Mouse (Mus musculus) megakaryocyte, embryonic 14.5 days (primary cell): ENCODE results near the gene Cdh24. TPM values are rescaled to one million over a fixed set of nuclear protein-coding genes. Genes with fewer than 3 reads are reported as not detected.
"Not testable (repeated sequence)": the region's sequence is repeated elsewhere in the genome, so short reads cannot be mapped to it uniquely, and the experiment has no call there.

ENCODE experiments used
- H3K27me3 ChIP-seq: replicated peaks from 2 replicates; pipeline ENCODE3; 2012; ENCODE audit warnings: inconsistent platforms
- H3K36me3 ChIP-seq: replicated peaks from 2 replicates; pipeline ENCODE3; 2012; ENCODE audit warnings: low read length, inconsistent platforms, mixed read lengths
- H3K4me1 ChIP-seq: 2 replicates; pipeline ENCODE4 v1.6.1; 2012; ENCODE audit warnings: inconsistent platforms
- H3K4me3 ChIP-seq: replicated peaks from 2 replicates; pipeline ENCODE3; 2012; ENCODE audit warnings: moderate library complexity, mild to moderate bottlenecking, inconsistent platforms
- H3K9me3 ChIP-seq: 2 replicates; pipeline ENCODE4 v1.6.1; 2012; ENCODE audit warnings: inconsistent platforms
- FLI1 ChIP-seq: IDR thresholded peaks from 2 replicates; pipeline ENCODE4 v1.6.1; 2012; ENCODE audit warnings: low read length, inconsistent platforms, mixed read lengths
- GATA1 ChIP-seq: IDR thresholded peaks from 3 replicates; pipeline ENCODE4 v1.6.1; 2012; ENCODE audit warnings: mixed read lengths, low read length, inconsistent platforms, borderline replicate concordance
- polyA plus RNA-seq: library from polyadenylated mRNA; stranded (reverse); fragments of >175 nt; gene quantifications from 2 replicates; pipeline ENCODE4 v1.2.3, GENCODE M21; 2012; ENCODE audit warnings: low replicate concordance; ENCODE audit not compliant: insufficient read depth

Cdh24 gene
- polyA plus RNA-seq, 1 experiment, result 2.7 TPM

DNA sequence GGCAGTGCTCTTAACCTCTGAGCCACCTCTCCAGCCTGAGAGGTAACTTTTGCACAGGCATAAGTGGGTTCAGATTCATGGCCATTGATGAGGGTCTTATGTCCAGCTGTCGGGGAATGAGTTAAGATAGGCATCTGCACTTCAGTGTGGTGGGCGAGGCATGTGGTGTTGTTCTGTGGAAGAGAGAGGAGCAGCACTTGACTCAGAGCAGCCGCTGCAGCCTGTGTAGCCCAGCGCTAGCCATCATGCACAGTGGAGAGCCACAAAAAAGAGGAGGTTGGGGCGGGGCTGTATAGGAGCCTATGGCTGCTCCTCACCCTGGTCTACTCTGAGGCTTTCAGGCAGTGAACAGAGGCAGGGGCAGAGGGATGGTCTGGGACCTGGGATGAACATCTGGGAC lies 13.1 kb downstream of the Cdh24 start:
- H3K4me3 ChIP-seq, result no peak overlapping the region

DNA sequence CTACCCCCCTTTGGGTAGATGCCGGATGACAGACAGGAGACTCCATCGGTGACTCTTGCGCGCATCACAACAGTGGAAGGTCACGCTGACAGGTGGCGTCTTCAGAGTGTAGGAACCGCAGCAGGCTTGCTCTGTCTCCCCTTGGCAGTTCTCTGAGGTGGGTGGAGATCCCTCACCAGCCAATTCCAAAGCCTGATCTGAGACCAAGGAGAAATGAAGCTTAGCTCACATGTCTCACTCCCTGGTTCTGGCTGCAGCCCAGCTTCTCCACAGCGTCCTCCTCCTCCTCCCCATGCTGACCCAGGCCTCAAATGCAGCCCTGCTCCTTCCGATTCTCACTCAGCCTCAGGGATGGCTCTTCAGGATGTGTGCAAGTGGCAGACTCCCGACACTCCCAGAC lies 16.2 kb downstream of the Cdh24 start:
- Histone ChIP-seq H3K4me3 (no peak overlapping the region), H3K36me3 (no peaks in the 10 kb centered on the region), H3K4me1 (peaks cover 18% of the 10 kb centered on the region), H3K27me3 (peaks cover 38% of the 10 kb centered on the region), H3K9me3 (no peaks in the 10 kb centered on the region)
- TF ChIP-seq GATA1, result no peak
- no peak for TF ChIP-seq FLI1

More for the DNA sequence above, 13.1 kb downstream of the Cdh24 start:
- TF ChIP-seq FLI1, result no peak
- TF ChIP-seq GATA1, result no peak
- Histone ChIP-seq H3K36me3 (peaks cover 17% of the 10 kb centered on the region), H3K27me3 (peaks cover 35% of the 10 kb centered on the region), H3K9me3 (no peaks in the 10 kb centered on the region), H3K4me1 (peaks cover 38% of the 10 kb centered on the region)

DNA sequence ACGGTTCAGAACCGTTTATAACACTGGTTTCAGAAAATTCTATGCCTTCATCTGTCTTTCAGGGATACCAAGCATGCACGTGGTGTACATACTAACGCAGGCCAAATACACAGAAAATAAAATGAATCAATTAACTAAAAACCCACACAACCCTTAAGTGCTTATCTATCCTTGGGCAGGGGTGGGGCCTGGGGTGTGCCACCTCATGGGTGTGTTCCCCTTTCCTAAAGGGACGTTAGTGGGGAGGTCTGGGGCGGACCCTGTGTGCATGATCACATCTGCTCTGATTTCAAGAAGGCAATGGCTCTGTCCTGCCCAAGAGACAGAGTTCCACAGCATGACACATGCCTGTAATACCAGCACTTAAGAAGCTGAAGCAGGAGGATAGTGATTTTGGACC lies 17.8 kb downstream of the Cdh24 start:
- Histone ChIP-seq H3K36me3 (no peaks in the 10 kb centered on the region), H3K27me3 (peaks cover 37% of the 10 kb centered on the region), H3K4me3 (no peak overlapping the region), H3K4me1 (peaks cover 3% of the 10 kb centered on the region), H3K9me3 (no peaks in the 10 kb centered on the region)
- no peak for TF ChIP-seq FLI1
- no peak for TF ChIP-seq GATA1

DNA sequence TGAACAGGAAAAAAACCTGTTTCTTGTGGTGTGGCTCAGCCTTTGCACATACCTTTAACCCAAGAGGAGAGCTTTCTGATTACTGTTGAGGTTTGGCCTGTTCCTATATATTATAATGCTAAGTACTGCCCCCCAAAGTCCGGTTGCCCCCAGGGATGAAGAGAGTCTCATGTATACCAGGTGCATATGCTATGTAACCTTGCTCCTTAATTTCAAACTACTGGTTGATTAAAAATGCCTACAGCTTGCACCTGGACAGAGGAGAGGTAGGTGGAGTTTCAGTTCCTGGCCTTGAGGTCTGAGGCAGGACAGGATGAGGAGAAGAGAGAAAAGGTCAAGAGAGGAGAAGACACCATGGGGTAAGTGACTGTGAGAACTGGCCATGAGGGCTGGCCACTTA lies 20.0 kb downstream of the Cdh24 start, which contains the start of gene Psmb11:
TSS of gene Psmb11 (plus strand) at position 301 of the 400 bp plus-strand sequence.
- Histone ChIP-seq H3K4me1 (peaks cover 4% of the 10 kb centered on the region), H3K36me3 (peaks cover 3% of the 10 kb centered on the region), H3K4me3 (no peak within 1 kb of the TSS), H3K27me3 (peaks cover 21% of the 10 kb centered on the region), H3K9me3 (no peaks in the 10 kb centered on the region)
- TF ChIP-seq GATA1 (no peak), FLI1 (no peak)

DNA sequence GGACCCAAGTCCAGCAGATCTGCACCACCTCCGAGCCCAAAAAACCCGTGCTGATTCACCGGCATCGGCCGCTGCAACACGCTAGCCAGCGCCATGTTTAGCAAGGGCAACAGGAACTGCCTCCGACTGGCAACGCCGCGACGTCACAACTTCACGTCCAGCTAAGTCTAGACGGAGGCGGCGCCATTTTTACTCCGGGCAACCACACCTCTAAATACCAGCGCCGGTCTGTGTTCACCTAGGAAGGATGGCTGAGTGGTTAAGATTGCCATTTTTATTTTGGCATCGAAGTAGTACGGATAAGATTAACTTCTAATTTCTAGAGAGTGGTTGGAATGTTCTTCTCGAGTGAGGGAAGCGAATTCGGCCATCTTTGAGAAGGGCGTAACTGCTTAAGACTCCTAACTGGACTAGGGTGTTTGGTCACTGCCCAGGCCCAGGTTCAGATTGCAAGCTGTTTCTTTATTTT lies 23.2 kb downstream of the Cdh24 start, which contains the start of gene Psmb5:
TSS of gene Psmb5 (minus strand) at position 126 of the 469 bp plus-strand sequence.
- Histone ChIP-seq H3K36me3 (peaks cover 28% of the 10 kb centered on the region), H3K9me3 (no peaks in the 10 kb centered on the region), H3K4me1 (peaks cover 20% of the 10 kb centered on the region), H3K27me3 (peaks cover 3% of the 10 kb centered on the region), H3K4me3 (peak within 1 kb of the TSS; percentile 93)
- TF ChIP-seq FLI1 (no peak), GATA1 (no peak)

DNA sequence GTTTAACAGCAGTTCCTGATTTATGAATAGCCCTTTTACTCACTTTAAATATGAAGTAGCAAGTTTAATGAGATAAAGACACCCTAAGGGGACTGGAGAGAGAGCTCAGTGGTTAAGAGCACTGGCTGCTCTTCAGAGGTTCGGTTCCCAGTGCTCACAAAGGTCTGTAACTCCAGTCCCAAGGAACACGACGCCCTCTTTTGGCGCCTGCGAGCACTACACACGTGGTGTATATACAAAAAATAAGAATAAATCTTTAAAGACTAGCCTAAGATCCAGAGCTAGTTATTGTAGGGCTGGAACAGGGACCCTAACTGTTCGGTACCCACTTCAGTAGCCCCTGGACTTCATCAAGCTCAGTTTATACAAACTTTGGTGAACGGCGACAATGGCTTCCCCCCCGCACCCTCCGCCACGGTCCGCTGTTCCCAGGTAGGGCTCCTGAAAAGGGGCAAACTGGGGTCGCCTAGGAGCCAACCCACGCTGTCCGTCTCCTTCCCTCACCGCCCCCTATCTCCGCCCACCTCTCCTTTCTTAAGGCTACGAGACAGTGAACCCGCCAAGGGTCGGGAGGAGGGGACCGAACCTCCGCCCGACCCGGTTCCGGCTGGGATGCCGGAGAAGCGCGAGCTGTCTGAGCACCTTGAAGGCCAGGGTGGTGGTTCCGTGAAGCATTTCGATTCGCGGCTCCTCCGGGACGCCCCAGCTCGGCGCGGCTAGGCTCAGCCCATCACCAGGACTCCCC lies 23.8 kb downstream of the Cdh24 start:
- peak overlapping the region; percentile 93 for H3K4me3 ChIP-seq
- H3K4me1 ChIP-seq, result peaks cover 23% of the 10 kb centered on the region
- H3K9me3 ChIP-seq, result no peaks in the 10 kb centered on the region
- H3K27me3 ChIP-seq, result peaks cover 2% of the 10 kb centered on the region
- H3K36me3 ChIP-seq, result peaks cover 34% of the 10 kb centered on the region
- TF ChIP-seq GATA1 (no peak), FLI1 (no peak)

DNA sequence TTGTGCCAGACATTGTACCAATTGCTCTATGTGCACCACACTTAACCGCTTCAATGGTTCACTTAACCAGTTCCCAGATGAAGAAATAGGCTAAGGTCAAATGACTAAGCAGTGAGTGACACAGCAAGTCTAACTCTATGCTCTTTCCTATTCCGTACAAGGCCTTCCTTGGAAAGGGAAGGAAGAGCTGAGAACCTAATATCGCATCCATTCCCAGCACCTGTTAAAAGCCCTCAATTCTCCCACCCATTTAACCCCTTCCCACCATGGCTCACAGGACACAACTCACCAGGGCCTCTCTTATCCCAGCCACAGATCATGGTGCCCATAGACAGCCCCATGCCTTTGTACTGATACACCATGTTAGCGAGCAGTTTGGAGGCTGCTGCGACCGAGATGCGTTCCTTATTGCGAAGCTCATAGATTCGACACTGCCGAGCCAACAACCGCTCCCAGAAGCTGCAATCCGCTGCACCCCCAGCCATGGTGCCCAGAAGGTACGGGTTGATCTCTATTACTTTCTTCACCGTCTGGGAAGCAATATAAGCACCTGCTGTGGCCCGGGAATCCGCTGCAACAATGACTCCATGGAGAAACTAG lies 24.8 kb downstream of the Cdh24 start:
- Histone ChIP-seq H3K9me3 (no peaks in the 10 kb centered on the region), H3K27me3 (peaks cover 2% of the 10 kb centered on the region), H3K4me3 (peak overlapping the region; percentile 67), H3K4me1 (peaks cover 23% of the 10 kb centered on the region), H3K36me3 (peaks cover 43% of the 10 kb centered on the region)
- TF ChIP-seq GATA1, result no peak
- no peak for TF ChIP-seq FLI1

DNA sequence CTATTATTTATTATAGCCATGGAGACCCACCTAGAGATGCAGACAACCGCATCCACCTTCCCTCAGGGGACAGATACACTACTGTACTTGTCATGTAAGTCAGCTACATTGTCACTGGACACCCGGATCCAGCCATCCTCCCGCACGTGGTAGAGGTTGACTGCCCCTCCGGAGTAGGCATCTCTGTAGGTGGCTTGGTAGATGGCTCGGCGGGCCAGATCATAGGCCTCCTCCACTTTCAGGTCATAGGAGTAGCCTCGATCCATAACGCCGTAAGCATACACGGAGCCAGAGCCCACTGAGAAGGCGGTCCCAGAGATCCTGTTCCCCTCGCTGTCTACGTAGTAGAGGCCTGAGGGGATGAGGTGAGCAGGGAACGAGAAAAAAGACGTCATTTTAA lies 27.0 kb downstream of the Cdh24 start:
- H3K27me3 ChIP-seq, H3K4me3 ChIP-seq, H3K9me3 ChIP-seq: not testable (repeated sequence)
- H3K4me1 ChIP-seq, result peaks cover 30% of the 10 kb centered on the region
- peaks cover 57% of the 10 kb centered on the region for H3K36me3 ChIP-seq

DNA sequence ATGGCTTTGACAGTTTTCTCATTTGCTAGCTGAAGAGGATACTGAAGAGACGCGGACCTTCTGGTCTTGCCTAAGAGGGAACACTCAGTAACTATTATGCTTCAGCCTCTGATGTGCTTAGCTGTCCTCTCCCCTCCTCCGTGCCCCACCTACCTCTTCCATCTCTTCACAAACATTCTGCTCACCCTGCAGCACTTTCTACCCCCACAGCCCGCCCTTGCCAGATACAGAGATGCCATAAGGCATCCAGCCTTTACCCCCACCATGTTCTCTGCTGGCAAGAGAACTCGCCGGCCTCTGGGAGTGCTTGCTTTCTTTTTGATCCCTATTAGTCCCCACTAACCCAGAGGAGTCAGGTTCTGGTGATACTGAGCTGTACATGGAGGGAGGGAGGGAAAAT lies 30.5 kb downstream of the Cdh24 start:
- H3K27me3 ChIP-seq, result no peaks in the 10 kb centered on the region
- H3K9me3 ChIP-seq, result no peaks in the 10 kb centered on the region
- H3K36me3 ChIP-seq, result peaks cover 51% of the 10 kb centered on the region
- peaks cover 31% of the 10 kb centered on the region for H3K4me1 ChIP-seq
- TF ChIP-seq GATA1, result no peak
- no peak for TF ChIP-seq FLI1
- no peak overlapping the region for H3K4me3 ChIP-seq

DNA sequence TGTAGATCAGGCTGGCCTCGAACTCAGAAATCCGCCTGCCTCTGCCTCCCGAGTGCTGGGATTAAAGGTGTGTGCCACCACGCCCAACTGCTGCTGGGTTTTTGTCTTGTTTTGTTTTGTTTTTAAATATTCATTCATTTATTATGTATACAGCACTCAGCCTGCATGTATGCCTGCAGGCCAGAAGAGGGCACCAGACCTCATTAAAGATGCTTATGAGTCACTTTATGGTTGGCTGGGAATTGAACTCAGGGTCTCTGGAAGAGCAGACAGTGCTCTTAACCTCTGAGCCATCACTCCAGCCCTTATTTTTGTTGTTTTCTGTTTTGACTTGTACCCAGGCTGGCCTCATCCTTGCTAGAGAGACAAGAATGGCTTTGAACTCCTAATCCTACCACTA lies 31.2 kb downstream of the Cdh24 start:
- no peak for TF ChIP-seq FLI1
- no peak for TF ChIP-seq GATA1
- H3K9me3 ChIP-seq, result no peaks in the 10 kb centered on the region
- H3K36me3 ChIP-seq, result peaks cover 44% of the 10 kb centered on the region
- H3K4me1 ChIP-seq, result peaks cover 28% of the 10 kb centered on the region
- H3K4me3 ChIP-seq, result no peak overlapping the region
- H3K27me3 ChIP-seq, result no peaks in the 10 kb centered on the region
